Mouse (Mus musculus) adrenal gland, adult 8-10 months (tissue): Measurements from ENCODE around the gene Gabpb1. TPM values are rescaled to one million over a fixed set of nuclear protein-coding genes. Genes with fewer than 3 reads are reported as not detected.

Experiments
- DNase-seq: peaks from one replicate; pipeline ENCODE4 v3.0.0; 2022
- total RNA-seq, 4 experiments: library from RNA; stranded (reverse); gene quantifications; 2 replicates each; pipeline ENCODE4 v1.2.4; 2022

Gabpb1 gene
- total RNA-seq, 4 experiments from 2014 or later, result 16.4 to 21.1 (median 18.6) TPM

- DNase-seq, result no peak
These were observed 84.8 kb downstream of the Gabpb1 start for GRCm38 (mm10) chr2:126591304-126591703.

GRCm38 (mm10) chr2:126587468-126587867 lies 88.7 kb downstream of the Gabpb1 start:
- DNase-seq, result no peak

- DNase-seq, result no peak
These were observed 91.3 kb downstream of the Gabpb1 start for GRCm38 (mm10) chr2:126584621-126585369.

GRCm38 (mm10) chr2:126583960-126584359 lies 92.2 kb downstream of the Gabpb1 start:
- no peak for DNase-seq

- no peak for DNase-seq
These were observed 96.9 kb downstream of the Gabpb1 start for GRCm38 (mm10) chr2:126579282-126579681.

Other genes with a start within 250 kb of the Gabpb1 start
- 1 to 10 TPM; 1.1 to 2.2 (median 1.6) TPM for gene Atp8b4, start 175.7 kb downstream of the Gabpb1 start, total RNA-seq
- 10 to 100 TPM in 2 of 4 experiments, 1 to 10 TPM in 1, under 1 TPM in 1; 0.86 to 19.5 (median 7.6) TPM for gene Slc27a2, start 123.9 kb downstream of the Gabpb1 start, total RNA-seq
- gene Hdc, start 57.0 kb downstream of the Gabpb1 start, total RNA-seq, result 10 to 100 TPM in 2 of 4 experiments, 1 to 10 TPM in 2; 4.6 to 26.8 (median 8.9) TPM
- gene Usp8, start 31.0 kb upstream of the Gabpb1 start, total RNA-seq, result 10 to 100 TPM; 67.9 to 76.5 (median 75.1) TPM
- under 1 TPM in 1 of 4 experiments, not detected in 3; 0.16 TPM for gene Usp50, start 107.1 kb upstream of the Gabpb1 start, total RNA-seq
- gene Trpm7, start 199.9 kb upstream of the Gabpb1 start, total RNA-seq, result 10 to 100 TPM; 37.0 to 59.1 (median 50.0) TPM